Mouse (Mus musculus) retina, postnatal 7 days (tissue): ENCODE measurements around the gene Olfr325.

ENCODE experiments used
- DNase-seq: peaks from one replicate; pipeline ENCODE4 v3.0.0-alpha.2; 2012; ENCODE audit warnings: low read depth, low spot score

Gene Olfr325

DNA sequence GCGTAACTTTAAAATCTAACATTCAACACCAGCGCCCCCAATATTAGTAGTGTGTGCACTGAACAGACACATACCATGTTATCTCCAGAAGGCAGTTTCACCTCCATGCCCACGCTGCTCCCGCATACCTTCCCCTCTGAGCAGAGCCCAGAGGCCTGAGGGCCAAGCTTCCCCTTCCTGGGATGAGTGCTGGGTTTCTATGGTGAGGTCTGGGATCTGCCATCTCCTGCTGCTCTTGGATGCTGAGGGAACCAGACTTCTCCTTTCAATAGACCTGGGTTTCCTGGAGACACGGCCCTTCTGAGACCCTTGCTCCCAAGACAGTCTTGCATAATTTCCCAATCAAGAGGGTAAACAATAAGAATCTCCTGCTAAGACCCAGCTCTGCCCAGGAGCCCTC, 52.9 kb downstream of the Olfr325 start, which contains the start of gene Olfr323:
TSS of gene Olfr323 (minus strand) at position 101 of the 400 bp plus-strand sequence.
- DNase-seq = no peak
